Mouse (Mus musculus): Measurements from ENCODE around the gene Kcnma1. TPM values are rescaled to one million over a fixed set of nuclear protein-coding genes. Genes with fewer than 3 reads are reported as not detected.

Gene Kcnma1
- polyA plus RNA-seq, 3 experiments from 2014 or later, result not detected

- no peak for ATAC-seq
Observed at GRCm38 (mm10) chr14:23521080-23521684, 493.1 kb downstream of the Kcnma1 start.

DNA sequence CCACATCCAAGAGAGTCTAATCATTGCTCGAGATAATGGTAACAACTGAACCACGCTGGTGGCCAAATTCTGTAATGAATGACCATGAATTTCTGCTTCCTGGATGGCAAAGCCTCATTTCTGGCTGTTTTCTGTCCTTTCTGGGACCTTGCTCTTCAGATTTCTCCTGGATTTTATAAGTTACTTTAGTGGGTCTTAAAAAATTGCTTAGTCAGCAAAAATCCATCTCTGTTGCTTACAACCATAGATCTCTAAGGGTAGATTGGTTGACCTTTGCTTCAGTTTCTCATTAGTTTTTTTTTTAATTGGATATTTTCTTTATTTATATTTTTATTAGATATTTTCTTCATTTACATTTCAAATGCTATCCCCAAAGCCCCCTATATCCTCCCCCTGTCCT is 496.9 kb downstream of the Kcnma1 start:
- ATAC-seq, result no peak

DNA sequence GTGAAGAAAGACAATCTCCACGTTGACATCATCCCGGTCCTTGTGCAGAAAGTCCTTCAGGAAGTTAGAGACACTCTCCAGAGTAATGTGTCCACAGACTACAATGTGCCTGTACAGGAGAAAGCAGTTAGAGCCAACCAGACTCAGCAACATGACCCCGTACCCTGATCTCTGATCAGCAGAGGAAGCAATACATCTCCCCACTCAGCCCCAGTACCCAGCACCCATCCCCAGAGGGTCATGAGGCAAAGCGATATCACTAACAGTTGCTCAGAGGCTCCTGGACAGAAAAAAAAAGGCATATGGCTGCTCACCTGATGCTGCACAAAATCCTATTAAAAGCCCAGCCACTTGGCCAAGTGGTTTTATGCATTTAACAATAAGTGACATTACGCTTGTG is 504.5 kb downstream of the Kcnma1 start:
- ATAC-seq, result no peak

DNA sequence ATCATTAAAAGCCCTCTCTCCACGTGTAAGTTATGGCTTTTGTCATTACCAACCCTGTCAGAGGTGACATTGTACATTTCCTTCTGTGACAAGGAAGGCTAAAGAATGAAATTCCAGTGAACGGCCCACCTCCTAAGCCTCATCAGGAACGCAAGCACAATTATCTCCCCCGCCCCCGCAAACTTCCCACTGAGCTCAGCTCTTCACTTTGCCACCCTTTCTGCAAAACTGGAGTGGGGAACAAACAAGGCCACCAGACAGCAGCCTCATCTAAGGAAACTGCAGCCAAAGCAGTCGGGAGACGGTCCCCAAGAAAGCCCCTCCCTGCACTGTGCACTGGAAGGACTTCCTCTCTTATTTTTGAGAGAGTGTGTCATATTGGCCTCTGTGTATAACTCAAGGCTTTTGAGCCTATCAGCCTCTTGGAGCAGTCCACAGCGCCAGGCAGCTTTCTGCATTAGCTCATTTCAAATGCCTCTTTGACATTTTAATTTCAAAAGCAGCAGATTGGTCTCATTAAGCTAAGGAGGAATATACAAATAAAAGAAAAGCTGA is 512.0 kb downstream of the Kcnma1 start:
- no peak for ATAC-seq

- no peak for ATAC-seq
Observed at GRCm38 (mm10) chr14:23496801-23497200, 517.5 kb downstream of the Kcnma1 start.

- no peak for ATAC-seq
Observed at GRCm38 (mm10) chr14:23496236-23496740, 518.0 kb downstream of the Kcnma1 start.

- ATAC-seq, result no peak
Observed at GRCm38 (mm10) chr14:23494496-23494800, 519.8 kb downstream of the Kcnma1 start.

- no peak for ATAC-seq
Observed at GRCm38 (mm10) chr14:23493750-23494495, 520.4 kb downstream of the Kcnma1 start.

DNA sequence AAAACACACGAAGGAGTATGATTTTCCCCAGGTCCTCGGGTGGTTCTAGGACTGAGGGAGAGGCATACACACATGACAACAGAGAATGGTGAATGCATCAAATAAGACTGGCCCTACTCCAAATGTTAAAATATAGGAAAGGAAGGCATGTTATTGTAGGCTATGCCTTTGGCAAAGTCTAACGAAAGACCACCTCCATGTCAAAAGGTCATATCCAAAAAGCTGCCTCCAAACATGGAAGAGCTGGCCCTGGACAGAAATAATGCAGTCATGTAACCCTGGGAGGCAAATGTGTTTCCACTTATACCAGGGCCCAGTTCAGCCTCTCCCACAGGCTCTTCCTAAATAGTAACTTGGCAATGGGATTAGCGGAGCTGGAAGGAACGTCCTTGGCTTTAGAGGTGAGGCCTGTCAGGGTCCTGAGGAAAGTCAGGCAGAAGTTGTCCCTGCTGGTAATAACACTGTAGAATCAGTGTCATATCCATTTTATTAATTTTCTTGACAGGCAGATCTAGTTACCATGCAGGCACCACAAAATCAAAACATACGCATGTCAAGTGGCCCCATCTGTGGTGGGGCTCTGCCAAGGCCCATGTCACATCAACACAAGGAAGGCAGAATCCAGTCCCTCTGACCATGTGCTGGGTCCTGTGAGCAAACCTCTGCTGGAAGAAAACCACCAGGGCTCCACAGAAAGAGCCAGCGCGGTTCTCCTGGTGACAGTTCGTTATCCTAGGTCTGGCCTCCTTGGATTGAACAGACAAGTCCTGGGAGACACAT is 521.5 kb downstream of the Kcnma1 start:
- no peak for ATAC-seq

DNA sequence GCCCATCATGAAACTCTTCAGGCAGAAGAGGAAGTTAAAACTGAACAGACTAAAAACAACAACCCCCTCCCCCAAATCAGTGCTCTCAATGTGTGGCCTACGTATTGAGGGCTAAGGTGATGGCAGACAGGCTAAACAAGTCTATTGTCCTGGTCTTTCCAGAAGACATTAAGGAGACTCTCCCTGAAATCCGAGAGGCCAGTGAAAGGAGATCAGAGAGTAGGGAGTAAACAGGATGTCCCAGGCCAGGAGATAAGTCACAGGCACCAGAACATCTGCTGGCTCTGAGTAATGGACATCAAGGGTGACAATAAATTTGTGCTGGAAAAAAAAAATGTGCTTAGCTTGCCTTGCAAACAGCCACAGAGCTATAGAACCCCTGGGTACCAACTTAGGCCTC is 522.9 kb downstream of the Kcnma1 start:
- no peak for ATAC-seq

- no peak for ATAC-seq
Observed at GRCm38 (mm10) chr14:23486687-23487086, 527.6 kb downstream of the Kcnma1 start.

- no peak for ATAC-seq
Observed at GRCm38 (mm10) chr14:23485802-23486500, 528.3 kb downstream of the Kcnma1 start.

DNA sequence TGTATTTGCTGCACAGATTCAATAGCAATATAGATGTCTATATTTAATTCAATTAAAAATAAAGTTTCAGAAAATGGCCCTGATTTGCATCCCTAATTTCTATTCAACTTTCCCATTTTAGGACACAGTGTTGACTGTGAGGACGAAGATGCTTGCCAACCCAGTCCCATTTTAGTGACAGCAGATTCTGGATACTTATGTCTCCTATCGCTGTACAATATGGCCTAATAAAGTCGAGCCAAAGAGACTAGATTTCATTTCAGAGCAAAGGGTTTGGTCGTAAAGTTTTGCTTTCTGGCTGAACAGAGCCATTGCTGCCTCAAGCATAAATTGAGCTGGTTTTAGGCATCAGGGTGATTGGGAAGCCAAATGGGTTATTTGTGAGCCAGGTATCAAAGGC is 539.2 kb downstream of the Kcnma1 start:
- no peak for ATAC-seq

DNA sequence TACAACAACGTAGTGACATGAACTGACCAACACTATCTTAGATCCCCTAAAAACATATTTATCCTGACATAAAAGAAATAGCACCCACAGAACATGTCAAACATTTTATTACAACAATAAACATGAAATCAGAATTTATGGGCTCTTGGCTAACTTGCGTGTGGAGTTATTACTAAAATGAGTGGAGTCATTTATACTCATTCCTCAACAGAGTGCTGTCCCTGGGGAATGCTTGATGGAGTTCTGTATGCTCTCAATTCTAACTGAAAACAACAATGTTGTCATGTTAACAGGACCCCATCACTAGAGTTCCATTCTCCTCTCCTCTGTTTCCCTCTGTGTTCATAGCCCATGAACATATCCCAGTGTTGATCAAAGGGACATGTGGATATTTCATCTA is 544.2 kb downstream of the Kcnma1 start:
- no peak for ATAC-seq

GRCm38 (mm10) chr14:23465135-23465534 is 549.2 kb downstream of the Kcnma1 start:
- peak; percentile 67 for ATAC-seq

GRCm38 (mm10) chr14:23458560-23458959 is 555.7 kb downstream of the Kcnma1 start:
- ATAC-seq, result no peak

DNA sequence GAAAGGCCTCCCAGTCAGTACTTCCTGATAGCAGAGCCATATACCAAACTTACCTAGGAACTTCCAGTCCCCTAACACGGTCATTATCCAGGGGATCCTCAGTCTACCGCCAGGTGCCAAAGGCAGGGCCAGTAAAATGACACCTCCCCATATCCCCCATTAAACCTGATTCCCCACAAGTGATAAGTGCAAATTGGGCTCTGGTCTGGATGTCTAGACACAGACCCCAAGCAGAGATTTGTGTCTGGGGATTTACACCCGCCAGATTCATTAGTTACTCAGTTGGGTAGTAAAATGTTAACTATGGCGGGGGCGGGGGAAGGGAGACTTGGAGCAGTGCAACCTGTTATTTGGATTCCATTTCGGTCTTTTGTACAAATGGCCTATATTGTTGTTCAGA is 562.6 kb downstream of the Kcnma1 start:
- no peak for ATAC-seq

DNA sequence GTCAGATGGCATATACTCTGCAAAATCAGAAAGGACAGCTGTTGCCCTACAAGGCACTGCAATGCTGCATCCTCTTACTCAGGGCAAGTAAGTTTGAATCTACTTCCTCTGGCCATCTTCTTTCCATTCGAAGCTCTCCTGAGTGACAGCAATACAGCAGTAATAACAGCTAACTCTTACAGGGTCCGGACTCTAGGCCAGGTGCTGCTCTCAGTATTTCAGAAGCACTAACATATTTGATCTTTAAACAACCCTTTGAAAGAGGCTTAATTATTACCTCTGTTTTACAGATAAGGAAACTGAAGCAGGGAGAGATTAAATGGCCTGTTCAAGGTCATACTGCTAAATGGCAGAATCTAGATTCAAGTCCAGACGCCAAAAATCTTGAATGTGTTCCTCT is 576.8 kb downstream of the Kcnma1 start:
- ATAC-seq, result no peak

GRCm38 (mm10) chr14:23435861-23436260 is 578.4 kb downstream of the Kcnma1 start:
- no peak for ATAC-seq

- ATAC-seq, result no peak
Observed at GRCm38 (mm10) chr14:23430006-23430405, 584.3 kb downstream of the Kcnma1 start.

DNA sequence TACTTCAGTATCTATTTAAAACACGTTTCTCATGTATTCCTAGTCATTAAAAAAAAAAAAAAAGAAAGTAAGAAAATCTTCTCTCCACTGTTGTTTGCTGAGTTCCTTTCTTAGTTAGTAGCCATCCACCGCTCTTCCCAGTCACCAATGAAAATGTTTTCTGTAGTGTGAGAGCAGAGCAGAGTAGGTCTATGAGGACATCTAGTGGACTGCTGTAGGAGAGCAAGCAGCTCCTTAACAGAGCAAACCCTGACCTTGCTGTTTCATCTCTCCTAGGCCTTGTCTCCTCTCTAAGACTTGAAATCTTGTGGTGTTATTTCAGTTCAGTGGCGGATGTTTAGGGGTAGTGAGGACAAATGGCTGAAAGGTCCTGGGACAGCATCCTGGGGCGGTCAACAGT is 585.2 kb downstream of the Kcnma1 start:
- ATAC-seq, result no peak

- no peak for ATAC-seq
Observed at GRCm38 (mm10) chr14:23422481-23423040, 591.7 kb downstream of the Kcnma1 start.
